Mouse (Mus musculus) lung, embryonic 15.5 days (tissue): Measurements from ENCODE around the gene Ctnna3. TPM values are rescaled to one million over a fixed set of nuclear protein-coding genes. Genes with fewer than 3 reads are reported as not detected.
A peak's percentile ranks its signal among the peaks of the same experiment; 100 is the strongest.
"Not testable (repeated sequence)": the region's sequence is repeated elsewhere in the genome, so short reads cannot be mapped to it uniquely, and the experiment has no call there.

Experiments used
- ATAC-seq: fragments of 200-750 bp; cut with Nextera tagmentation; 2 replicates; pipeline ENCODE4 v1.8.0; 2017; ENCODE audit warnings: moderate number of reproducible peaks, borderline replicate concordance; ENCODE audit not compliant: low FRiP score, low TSS enrichment; ENCODE audit errors: extremely low read depth
- H3K27ac ChIP-seq: fragments of 300-500 bp; sonication (generic); 2 replicates; pipeline ENCODE4 v1.5.1; 2015; ENCODE audit warnings: moderate library complexity, mild to moderate bottlenecking, inconsistent platforms
- H3K27me3 ChIP-seq: fragments of 300-500 bp; sonication (generic); 2 replicates; pipeline ENCODE4 v1.6.1; 2015; ENCODE audit warnings: inconsistent platforms
- H3K36me3 ChIP-seq: fragments of 300-500 bp; sonication (generic); 2 replicates; pipeline ENCODE4 v1.6.1; 2015; ENCODE audit warnings: inconsistent platforms
- H3K4me1 ChIP-seq: fragments of 300-500 bp; sonication (generic); 2 replicates; pipeline ENCODE4 v1.6.1; 2015; ENCODE audit warnings: inconsistent platforms
- H3K4me2 ChIP-seq: fragments of 300-500 bp; sonication (generic); 2 replicates; pipeline ENCODE4 v1.6.1; 2015; ENCODE audit warnings: inconsistent platforms, mild to moderate bottlenecking, moderate library complexity
- H3K4me3 ChIP-seq: fragments of 300-500 bp; sonication (generic); 2 replicates; pipeline ENCODE4 v1.5.1; 2015; ENCODE audit warnings: mild to moderate bottlenecking, inconsistent platforms
- H3K9ac ChIP-seq: fragments of 300-500 bp; sonication (generic); 2 replicates; pipeline ENCODE4 v1.6.1; 2015; ENCODE audit warnings: inconsistent platforms
- H3K9me3 ChIP-seq: fragments of 300-500 bp; sonication (generic); 2 replicates; pipeline ENCODE4 v1.6.1; 2016; ENCODE audit warnings: inconsistent platforms
- WGBS: fragments of 180-500 bp; shearing (Covaris S2); methylation state at CpG from one replicate; pipeline ENCODE4 v1.1.7; 2015; 5-methylcytosine and 5-hydroxymethylcytosine counted together
- polyA plus RNA-seq: library from polyadenylated mRNA; unstranded; fragments of >200 nt; fragmentation: Nextera tagmentation; extraction: Ambion mirVana; gene quantifications from 2 replicates; pipeline ENCODE4 v1.2.1, GENCODE M21; 2015

Gene Ctnna3
- polyA plus RNA-seq, 1 experiment from 2014 or later, result 1.2 TPM

DNA sequence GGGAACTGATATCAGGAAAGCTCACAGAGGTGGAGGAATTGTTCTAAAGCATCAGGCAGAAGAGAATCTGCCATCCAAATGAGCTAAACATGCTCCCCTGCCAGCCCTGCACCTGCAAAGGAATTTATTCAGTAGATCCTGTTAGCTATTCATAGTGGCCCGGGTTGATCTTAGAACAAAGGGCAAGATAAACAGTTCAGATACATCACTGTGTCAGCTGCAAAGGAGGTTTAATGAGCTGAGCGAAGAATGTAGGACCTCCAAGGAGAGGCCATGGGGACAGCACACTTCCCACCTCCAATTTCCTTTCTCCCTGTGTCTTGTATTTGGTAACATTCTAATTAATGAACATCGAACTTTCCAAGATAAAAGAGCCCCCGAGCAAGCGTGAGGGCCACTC is 1206.9 kb downstream of the Ctnna3 start:
- Histone ChIP-seq H3K36me3 (no peaks in the 10 kb centered on the region), H3K27ac (no peak overlapping the region), H3K27me3 (no peaks in the 10 kb centered on the region), H3K4me3 (no peak overlapping the region), H3K4me1 (peaks cover 5% of the 10 kb centered on the region; the same call in 1 of the 2 replicates), H3K9ac (no peak overlapping the region), H3K9me3 (no peaks in the 10 kb centered on the region), H3K4me2 (no peak overlapping the region)
- no peak for ATAC-seq
- WGBS, result 36% methylated on average over 5 of the region's 5 CpGs

DNA sequence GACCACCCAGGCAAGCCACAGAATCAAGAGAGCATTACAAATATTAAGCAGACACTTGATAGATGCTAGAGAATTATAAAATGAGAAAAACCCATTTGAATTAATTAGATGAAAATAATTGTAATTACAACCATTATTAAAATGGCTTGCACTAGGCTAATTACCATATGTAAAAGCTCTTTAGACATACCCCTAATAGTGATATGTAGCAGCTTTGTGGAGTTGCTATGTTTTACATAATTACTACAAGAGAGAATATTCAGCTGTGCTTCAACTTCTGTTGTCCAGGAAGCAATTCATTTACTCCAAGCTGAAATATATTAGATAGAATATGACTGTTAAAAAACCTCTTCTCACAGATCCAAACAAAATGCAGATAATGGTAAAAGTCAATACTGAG is 1209.2 kb downstream of the Ctnna3 start:
- Histone ChIP-seq H3K9ac (no peak overlapping the region), H3K4me3 (no peak overlapping the region), H3K36me3 (no peaks in the 10 kb centered on the region), H3K4me1 (peaks cover 6% of the 10 kb centered on the region; the same call in 1 of the 2 replicates), H3K27ac (no peak overlapping the region), H3K4me2 (no peak overlapping the region), H3K9me3 (no peaks in the 10 kb centered on the region), H3K27me3 (no peaks in the 10 kb centered on the region)
- no peak for ATAC-seq

DNA sequence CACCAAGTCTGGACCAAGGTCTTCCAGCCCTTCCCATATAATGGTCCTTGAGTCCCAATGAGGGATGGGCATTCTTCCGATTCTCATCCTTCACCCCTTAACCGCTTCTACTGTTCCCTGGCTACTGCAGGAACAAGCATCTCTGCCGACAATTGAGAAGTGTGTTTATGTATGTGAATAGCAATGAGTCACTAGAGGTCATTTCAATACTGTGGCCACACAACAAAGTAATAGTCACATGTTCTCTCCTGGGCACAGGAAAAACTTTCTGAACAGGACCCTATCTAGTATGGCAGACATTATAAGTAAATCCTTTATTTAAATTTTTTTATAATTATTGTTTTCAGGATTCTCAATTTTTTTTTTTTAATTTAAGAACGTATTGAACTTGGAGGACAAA is 1211.2 kb downstream of the Ctnna3 start:
- H3K36me3 ChIP-seq, result no peaks in the 10 kb centered on the region
- ATAC-seq, result peak; percentile 76; the same call in 1 of the 2 replicates
- peaks cover 6% of the 10 kb centered on the region; the same call in 1 of the 2 replicates for H3K4me1 ChIP-seq
- no peaks in the 10 kb centered on the region for H3K27me3 ChIP-seq
- WGBS, result 36% methylated on average over 4 of the region's 4 CpGs
- H3K4me3 ChIP-seq, result no peak overlapping the region
- no peak overlapping the region for H3K27ac ChIP-seq
- H3K4me2 ChIP-seq, result peak overlapping the region; percentile 3; the same call in 1 of the 2 replicates
- no peak overlapping the region for H3K9ac ChIP-seq
- H3K9me3 ChIP-seq, result no peaks in the 10 kb centered on the region

DNA sequence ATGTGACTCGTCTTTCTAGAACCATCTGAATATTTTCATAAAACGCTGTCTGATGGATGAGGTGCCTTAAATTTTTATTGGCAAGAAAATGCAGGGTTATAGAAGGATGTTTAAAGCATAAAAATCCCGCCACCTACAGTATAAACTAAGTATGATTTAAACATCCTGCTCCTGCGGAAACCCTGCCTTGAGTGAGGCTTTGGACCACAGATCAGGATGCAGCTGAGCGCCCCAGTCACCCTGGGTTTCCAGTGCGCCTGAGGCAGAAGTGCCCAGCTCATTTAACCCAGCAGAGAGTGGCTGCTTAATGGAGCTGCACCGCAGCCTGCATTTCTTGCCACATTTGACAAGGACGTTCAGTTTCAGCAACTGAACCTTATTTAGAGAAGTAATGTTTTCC is 1211.7 kb downstream of the Ctnna3 start:
- Histone ChIP-seq H3K9ac (no peak overlapping the region), H3K27ac (no peak overlapping the region), H3K9me3 (no peaks in the 10 kb centered on the region), H3K4me3 (no peak overlapping the region), H3K27me3 (no peaks in the 10 kb centered on the region), H3K4me1 (peaks cover 6% of the 10 kb centered on the region; the same call in 1 of the 2 replicates), H3K36me3 (no peaks in the 10 kb centered on the region), H3K4me2 (peak overlapping the region; percentile 22; the same call in 1 of the 2 replicates)
- WGBS, result 24% methylated on average over 8 of the region's 8 CpGs
- peak; percentile 87; the same call in 1 of the 2 replicates for ATAC-seq

DNA sequence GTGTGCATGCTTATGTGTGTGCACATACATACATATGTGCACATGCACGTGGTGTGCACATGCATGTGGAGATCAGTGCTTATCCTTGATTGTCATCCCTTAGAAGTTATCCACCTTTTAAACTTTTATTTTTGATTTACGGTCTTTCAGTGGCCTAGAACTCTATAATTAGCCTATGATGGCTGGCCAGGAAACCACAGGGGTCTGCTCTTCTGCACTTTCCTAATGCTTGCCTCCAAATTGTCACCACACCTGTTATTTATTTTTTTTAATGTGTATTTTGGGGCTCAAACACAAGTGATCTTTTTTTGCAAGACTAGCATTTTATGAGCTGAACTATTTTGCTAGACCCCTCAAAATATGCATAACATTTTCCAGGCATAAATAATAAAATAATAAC is 1214.1 kb downstream of the Ctnna3 start:
- no peak overlapping the region for H3K9ac ChIP-seq
- H3K27me3 ChIP-seq, result no peaks in the 10 kb centered on the region
- H3K4me2 ChIP-seq, result no peak overlapping the region
- no peak for ATAC-seq
- H3K27ac ChIP-seq, result no peak overlapping the region
- peaks cover 6% of the 10 kb centered on the region; the same call in 1 of the 2 replicates for H3K4me1 ChIP-seq
- no peak overlapping the region for H3K4me3 ChIP-seq
- H3K9me3 ChIP-seq, result no peaks in the 10 kb centered on the region
- WGBS, result 77% methylated on average over 2 of the region's 2 CpGs
- H3K36me3 ChIP-seq, result no peaks in the 10 kb centered on the region

DNA sequence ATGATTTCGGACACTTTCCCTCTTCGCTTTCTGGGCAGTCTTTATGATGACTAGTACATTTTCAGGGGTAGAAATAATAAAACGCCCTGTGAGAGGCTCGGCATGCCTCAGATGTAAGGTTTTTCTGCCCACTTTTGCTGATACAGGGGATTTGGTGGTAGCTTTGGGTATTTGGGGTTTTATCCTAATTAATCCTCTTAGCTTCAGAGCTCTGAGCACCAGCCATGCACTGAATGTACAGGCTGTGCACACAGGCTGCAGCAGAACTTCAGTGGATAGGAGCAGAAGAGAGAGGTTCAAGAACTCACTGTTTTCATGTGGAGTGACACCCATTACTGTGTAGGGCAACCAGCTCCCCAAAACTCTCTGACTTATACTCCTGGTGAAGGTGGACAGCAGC is 1231.3 kb downstream of the Ctnna3 start:
- H3K36me3 ChIP-seq, result no peaks in the 10 kb centered on the region
- no peak overlapping the region for H3K4me2 ChIP-seq
- no peak for ATAC-seq
- no peaks in the 10 kb centered on the region for H3K27me3 ChIP-seq
- no peak overlapping the region for H3K27ac ChIP-seq
- no peak overlapping the region for H3K4me3 ChIP-seq
- 82% methylated on average over 4 of the region's 4 CpGs for WGBS
- H3K4me1 ChIP-seq, result no peaks in the 10 kb centered on the region
- no peak overlapping the region for H3K9ac ChIP-seq
- no peaks in the 10 kb centered on the region for H3K9me3 ChIP-seq

DNA sequence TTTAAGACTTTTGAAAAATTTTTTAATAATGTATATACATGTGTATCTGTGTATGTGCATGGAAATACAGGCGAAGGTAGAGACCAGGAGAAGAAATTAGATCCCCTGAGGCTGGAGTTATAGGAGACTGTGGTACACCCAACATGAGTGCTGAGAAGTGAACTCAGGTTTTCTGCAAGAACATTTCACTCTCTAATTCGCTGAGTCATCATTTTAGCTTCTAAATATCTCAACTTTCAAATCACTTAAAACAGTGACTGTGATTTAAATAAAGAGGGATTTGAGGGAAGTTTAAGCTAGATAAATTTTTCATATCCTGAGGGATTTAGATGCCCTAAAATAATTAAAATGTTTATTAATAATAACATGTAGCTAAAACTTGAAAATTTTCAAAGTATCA is 1241.6 kb downstream of the Ctnna3 start:
- no peaks in the 10 kb centered on the region; the same call in 1 of the 2 replicates for H3K9me3 ChIP-seq
- H3K36me3 ChIP-seq, result no peaks in the 10 kb centered on the region
- no peak overlapping the region for H3K4me2 ChIP-seq
- H3K9ac ChIP-seq, result no peak overlapping the region
- 77% methylated on average over 2 of the region's 2 CpGs for WGBS
- H3K27me3 ChIP-seq, result no peaks in the 10 kb centered on the region
- no peaks in the 10 kb centered on the region for H3K4me1 ChIP-seq
- no peak overlapping the region for H3K4me3 ChIP-seq
- ATAC-seq, result no peak
- H3K27ac ChIP-seq, result no peak overlapping the region

DNA sequence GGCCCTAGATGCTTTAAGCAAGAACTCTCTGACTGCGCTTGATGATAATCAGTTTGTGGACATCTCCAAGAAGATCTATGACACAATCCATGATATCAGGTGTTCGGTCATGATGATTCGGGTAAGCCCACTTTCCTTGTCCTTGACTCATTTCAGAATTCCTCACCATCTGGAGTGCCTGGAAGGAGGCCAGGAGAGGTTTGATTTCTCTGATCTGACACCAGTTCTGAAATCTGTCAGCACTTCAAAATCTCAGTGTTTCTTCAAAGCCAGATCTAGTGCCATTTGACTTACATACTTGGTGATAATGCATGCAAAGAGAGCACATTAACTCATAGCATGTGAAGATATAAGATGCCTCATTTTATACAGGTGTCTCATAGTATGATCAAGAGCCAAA is 1245.9 kb downstream of the Ctnna3 start:
- no peaks in the 10 kb centered on the region for H3K36me3 ChIP-seq
- WGBS, result 79% methylated on average over 3 of the region's 3 CpGs
- H3K9ac ChIP-seq, result no peak overlapping the region
- ATAC-seq, result no peak
- H3K4me1 ChIP-seq, result no peaks in the 10 kb centered on the region
- H3K9me3 ChIP-seq, result no peaks in the 10 kb centered on the region
- no peak overlapping the region for H3K4me2 ChIP-seq
- no peak overlapping the region for H3K4me3 ChIP-seq
- H3K27ac ChIP-seq, result no peak overlapping the region
- no peaks in the 10 kb centered on the region for H3K27me3 ChIP-seq

DNA sequence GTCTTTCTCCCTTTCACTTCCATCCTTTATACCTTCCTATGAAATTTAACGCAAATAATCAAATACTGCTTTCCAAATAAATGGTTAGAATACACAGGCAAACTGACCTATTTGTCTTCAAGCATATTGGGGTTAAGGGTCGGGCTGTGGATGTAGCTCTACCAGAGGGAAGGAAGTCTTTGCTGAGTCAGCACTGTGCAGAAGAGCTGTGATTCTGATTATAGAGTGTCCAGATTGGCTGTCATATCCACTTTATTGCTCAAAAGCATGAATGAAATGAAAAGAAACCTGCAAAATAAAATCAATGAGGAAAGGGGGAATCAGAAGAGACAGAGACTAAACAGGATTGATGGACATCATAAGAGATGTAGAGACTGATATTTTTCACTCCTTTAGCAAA is 1280.1 kb downstream of the Ctnna3 start:
- Histone ChIP-seq H3K27ac (no peak overlapping the region), H3K4me1 (no peaks in the 10 kb centered on the region), H3K4me2 (no peak overlapping the region), H3K9me3 (no peaks in the 10 kb centered on the region), H3K36me3 (no peaks in the 10 kb centered on the region), H3K9ac (no peak overlapping the region), H3K27me3 (no peaks in the 10 kb centered on the region), H3K4me3 (no peak overlapping the region)
- 67% methylated on average over 2 of the region's 2 CpGs for WGBS
- ATAC-seq, result no peak

DNA sequence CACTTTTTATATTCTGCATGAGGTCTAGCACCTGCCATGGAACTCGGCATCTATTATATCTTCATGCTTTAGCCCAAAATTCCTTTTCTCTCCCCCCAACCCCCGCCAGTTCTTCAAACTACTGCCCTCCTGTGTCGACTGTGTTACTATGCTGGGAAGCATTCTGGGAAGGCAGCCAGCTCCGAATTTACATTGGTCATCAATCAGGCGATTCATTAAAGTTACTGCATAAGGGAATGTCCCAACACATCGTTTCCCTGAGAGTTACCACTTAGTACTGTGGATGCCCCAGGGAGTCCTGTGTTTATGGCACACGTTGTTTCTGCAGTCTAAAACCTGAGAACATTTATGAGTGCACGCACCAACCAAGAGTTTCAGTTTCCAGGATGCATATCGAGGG is 1288.1 kb downstream of the Ctnna3 start:
- Histone ChIP-seq H3K4me2 (no peak overlapping the region), H3K36me3 (no peaks in the 10 kb centered on the region), H3K27ac (no peak overlapping the region), H3K27me3 (no peaks in the 10 kb centered on the region), H3K9me3 (no peaks in the 10 kb centered on the region), H3K9ac (no peak overlapping the region), H3K4me1 (no peaks in the 10 kb centered on the region), H3K4me3 (no peak overlapping the region)
- no peak for ATAC-seq
- 42% methylated on average over 9 of the region's 9 CpGs for WGBS

DNA sequence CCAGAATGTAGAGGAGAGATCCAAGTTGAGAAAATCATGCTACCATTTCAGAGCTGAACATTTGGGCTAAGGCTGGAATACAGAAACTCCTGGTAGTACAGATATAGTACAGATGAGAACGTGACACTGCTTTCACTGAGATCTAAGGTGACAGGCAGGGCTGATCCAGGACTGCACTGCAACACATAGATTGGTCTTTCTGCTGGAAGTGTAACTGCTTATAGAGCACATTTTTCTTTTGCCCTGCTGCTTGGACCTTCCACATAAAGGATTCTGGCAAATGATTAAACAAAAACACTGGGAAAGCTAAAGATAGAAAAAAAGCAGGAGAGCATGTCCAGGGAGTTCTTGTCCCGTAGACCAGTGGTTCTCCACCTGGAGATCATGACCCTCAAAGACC is 1305.8 kb downstream of the Ctnna3 start:
- H3K27ac ChIP-seq, result no peak overlapping the region
- H3K9me3 ChIP-seq, result no peaks in the 10 kb centered on the region
- H3K4me1 ChIP-seq, result no peaks in the 10 kb centered on the region
- no peak overlapping the region for H3K4me3 ChIP-seq
- no peaks in the 10 kb centered on the region for H3K27me3 ChIP-seq
- 48% methylated on average over 2 of the region's 2 CpGs for WGBS
- no peak overlapping the region for H3K4me2 ChIP-seq
- ATAC-seq, result no peak
- H3K9ac ChIP-seq, result no peak overlapping the region
- H3K36me3 ChIP-seq, result no peaks in the 10 kb centered on the region

DNA sequence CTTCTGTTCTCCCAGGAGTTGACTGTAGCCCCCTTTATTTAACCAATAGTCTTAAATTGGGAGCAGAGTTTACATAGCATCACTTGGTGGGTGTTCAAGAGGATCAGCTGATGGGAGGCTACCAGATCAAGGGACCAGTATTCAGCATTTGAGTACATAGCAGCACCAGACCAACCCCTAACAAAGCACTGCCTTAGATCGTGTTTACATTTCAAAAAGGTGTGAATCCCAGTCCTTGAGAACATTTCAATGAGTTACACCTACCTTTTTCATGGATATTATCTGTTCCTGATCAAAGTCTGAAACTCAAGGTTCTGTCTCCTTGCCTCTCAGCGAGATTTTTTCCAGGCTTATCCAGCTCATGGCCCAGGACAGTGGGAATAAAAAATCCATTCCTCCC is 1306.7 kb downstream of the Ctnna3 start:
- Histone ChIP-seq H3K9me3 (no peaks in the 10 kb centered on the region), H3K27ac (no peak overlapping the region), H3K36me3 (no peaks in the 10 kb centered on the region), H3K4me1 (no peaks in the 10 kb centered on the region), H3K9ac (no peak overlapping the region), H3K27me3 (no peaks in the 10 kb centered on the region), H3K4me3 (no peak overlapping the region), H3K4me2 (no peak overlapping the region)
- ATAC-seq, result no peak
- WGBS, result 14% methylated on average over 2 of the region's 2 CpGs

DNA sequence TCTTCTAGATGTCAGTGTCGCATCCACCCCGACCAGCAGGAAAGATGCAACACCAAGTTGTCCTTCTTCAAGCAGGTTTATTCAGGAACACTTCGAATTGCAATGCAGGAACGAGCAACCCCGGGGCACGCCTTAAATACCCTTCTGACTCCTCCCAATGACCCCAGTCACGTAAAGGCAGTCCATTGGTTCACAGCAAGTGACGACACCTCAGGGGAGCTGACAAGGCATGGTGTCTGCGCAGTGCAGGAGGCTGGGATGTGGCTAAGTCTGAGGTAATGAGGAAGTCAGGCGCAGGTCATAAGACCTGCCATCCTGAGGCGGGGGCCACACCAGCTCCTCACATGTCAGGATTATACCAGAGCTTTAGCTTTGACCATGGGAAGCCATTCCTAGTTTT is 1311.8 kb downstream of the Ctnna3 start:
- ATAC-seq, result not testable (repeated sequence)
- 78% methylated on average over 11 of the region's 11 CpGs for WGBS

More for the DNA sequence above, 1311.8 kb downstream of the Ctnna3 start:
- H3K9ac ChIP-seq, H3K4me2 ChIP-seq, H3K27ac ChIP-seq, H3K9me3 ChIP-seq, H3K4me1 ChIP-seq, H3K27me3 ChIP-seq, H3K36me3 ChIP-seq, H3K4me3 ChIP-seq: not testable (repeated sequence)
